In genomic region chr16:56006798-56007197, GRCm38 (mm10) we compare ENCODE assay signal across 26 mouse cellular contexts. TPM values are rescaled to one million over a fixed set of nuclear protein-coding genes. Genes with fewer than 3 reads are reported as not detected.
DNase-seq lines count a peak whose midpoint lies in the region; ATAC-seq and TF ChIP-seq lines count a peak whose summit lies in the region.
"Had no signal": no experiment of that assay in that cellular context is flagged by ENCODE, and none has a peak within 500 bp of the region (broad histone marks: within the 10 kb centered on the region; RNA-seq: fewer than 3 reads in every experiment).

No protein-coding gene starts in this region.

- H3K9ac ChIP-seq in midbrain, embryonic 11.5 days (ENCODE audit: low read length), result no peak overlapping the region
- no peak overlapping the region for H3K9ac ChIP-seq in midbrain, embryonic 13.5 days (replicated peaks)
- H3K9ac ChIP-seq: forebrain, embryonic 13.5 days; heart, embryonic 12.5 days; heart, embryonic 15.5 days; hindbrain, embryonic 13.5 days had no signal

- no peak overlapping the region for H3K4me2 ChIP-seq in midbrain, embryonic 11.5 days
- no peak overlapping the region for H3K4me2 ChIP-seq in midbrain, embryonic 13.5 days (replicated peaks)
- H3K4me2 ChIP-seq: forebrain, embryonic 13.5 days; heart, embryonic 12.5 days; heart, embryonic 15.5 days; hindbrain, embryonic 13.5 days had no signal

- no peak for TF ChIP-seq POLR2A in cortical plate, adult 2 months (IDR thresholded peaks at IDR 0.05; ENCODE audit: extremely low read depth, insufficient read depth, low read length)

- 95% methylated on average over 11 of the region's 11 CpGs for WGBS in midbrain, embryonic 11.5 days
- 97% methylated on average over 11 of the region's 11 CpGs for WGBS in midbrain, embryonic 13.5 days

- no peaks in the 10 kb centered on the region for H3K27me3 ChIP-seq in midbrain, embryonic 11.5 days (ENCODE audit: control insufficient read depth, insufficient read depth, low read length)
- no peaks in the 10 kb centered on the region for H3K27me3 ChIP-seq in midbrain, embryonic 13.5 days
- H3K27me3 ChIP-seq: forebrain, embryonic 13.5 days; heart, embryonic 12.5 days; heart, embryonic 15.5 days; hindbrain, embryonic 13.5 days had no signal

- ATAC-seq in midbrain, embryonic 11.5 days (ENCODE audit: low FRiP score), result no peak
- ATAC-seq in midbrain, embryonic 13.5 days, result no peak
- ATAC-seq: CD4-positive, CD25-positive, alpha-beta regulatory T cell, adult 4 months; forebrain, embryonic 13.5 days; forebrain, embryonic 16.5 days; hindbrain, embryonic 16.5 days had no signal

- H3K27ac ChIP-seq in layer of hippocampus, adult 2 months, result peak overlapping the region; percentile 46; the same call in 1 of the 2 replicates
- H3K27ac ChIP-seq in midbrain, embryonic 11.5 days (ENCODE audit: low read depth, low read length), result no peak overlapping the region
- H3K27ac ChIP-seq in midbrain, embryonic 13.5 days, result no peak overlapping the region
- 0 out of 2 replicates have a peak overlapping the region, but pooled peaks have one; percentile 15 for H3K27ac ChIP-seq in cortical plate, adult 2 months (ENCODE audit: insufficient read depth, low read length)
- H3K27ac ChIP-seq: forebrain, embryonic 10.5 days; forebrain, embryonic 13.5 days; gastrocnemius, adult 2 months; heart, embryonic 15.5 days; hindbrain, embryonic 10.5 days; hindbrain, embryonic 13.5 days had no signal

- no peak overlapping the region for H3K4me3 ChIP-seq in layer of hippocampus, adult 2 months
- H3K4me3 ChIP-seq in midbrain, embryonic 11.5 days (ENCODE audit: low read depth, low read length), result no peak overlapping the region
- H3K4me3 ChIP-seq in midbrain, embryonic 13.5 days (replicated peaks), result no peak overlapping the region
- no peak overlapping the region for H3K4me3 ChIP-seq in cortical plate, adult 2 months (ENCODE audit: insufficient read depth, low read length)
- H3K4me3 ChIP-seq: forebrain, embryonic 10.5 days; forebrain, embryonic 13.5 days; gastrocnemius, adult 2 months; heart, embryonic 12.5 days; heart, embryonic 15.5 days; hindbrain, embryonic 10.5 days; hindbrain, embryonic 13.5 days had no signal

- no peaks in the 10 kb centered on the region for H3K4me1 ChIP-seq in midbrain, embryonic 11.5 days (ENCODE audit: control insufficient read depth, insufficient read depth, low read length)
- no peaks in the 10 kb centered on the region for H3K4me1 ChIP-seq in midbrain, embryonic 13.5 days (replicated peaks)
- peaks cover 4% of the 10 kb centered on the region for H3K4me1 ChIP-seq in cortical plate, adult 2 months (ENCODE audit: control insufficient read depth, insufficient read depth, low read length)
- H3K4me1 ChIP-seq: forebrain, embryonic 10.5 days; forebrain, embryonic 13.5 days; heart, embryonic 12.5 days; heart, embryonic 15.5 days; hindbrain, embryonic 10.5 days; hindbrain, embryonic 13.5 days had no signal

- DNase-seq in layer of hippocampus, adult 2 months (ENCODE audit: low spot score in 2 of 2), result no peak
- no peak for DNase-seq in layer of hippocampus, postnatal 10 days (ENCODE audit: low spot score in 2 of 2)
- peak; percentile 45 for DNase-seq in midbrain, embryonic 11.5 days (ENCODE audit: low spot score, missing footprints)
- DNase-seq in thymus, adult 18-20 months, result no peak
- DNase-seq: adrenal gland, adult 2 months; adrenal gland, postnatal 14 days; cerebellum, adult 11-12 months; cerebellum, adult 8-10 months; cerebellum, postnatal 10 days; cerebellum, postnatal 36 days; gastrocnemius, adult 2 months; gastrocnemius, postnatal 14 days; heart, adult 11 months; heart, postnatal 10 days; heart, postnatal 36 days had no signal

- TF ChIP-seq CTCF in layer of hippocampus, adult 2 months (conservative IDR thresholded peaks at IDR 0.05), result no peak
- TF ChIP-seq CTCF in cortical plate, adult 2 months (IDR thresholded peaks at IDR 0.05; ENCODE audit: extremely low read depth, insufficient read depth, low read length), result no peak

- peaks cover 3% of the 10 kb centered on the region; the same call in 1 of the 2 replicates for H3K36me3 ChIP-seq in midbrain, embryonic 11.5 days (ENCODE audit: control insufficient read depth, insufficient read depth, low read length)
- H3K36me3 ChIP-seq in midbrain, embryonic 13.5 days, result peaks cover 57% of the 10 kb centered on the region

- H3K9me3 ChIP-seq in midbrain, embryonic 11.5 days (ENCODE audit: control insufficient read depth, low read length), result no peaks in the 10 kb centered on the region
- H3K9me3 ChIP-seq in midbrain, embryonic 13.5 days, result no peaks in the 10 kb centered on the region
- H3K9me3 ChIP-seq: forebrain, embryonic 10.5 days; forebrain, embryonic 13.5 days; heart, embryonic 12.5 days; heart, embryonic 15.5 days; hindbrain, embryonic 10.5 days; hindbrain, embryonic 13.5 days had no signal

RNA-seq across cellular contexts. Expression of gene Pcnp, which starts 22.7 kb away (rescaled TPM):
- 100 to 1,000 TPM; 145 to 161 TPM for total RNA-seq in layer of hippocampus, adult 2 months (2021)
- total RNA-seq in layer of hippocampus, postnatal 10 days (2021), result 100 to 1,000 TPM; 122 to 132 TPM
- polyA plus RNA-seq in midbrain, embryonic 11.5 days (2014; fragmentation: Nextera tagmentation; extraction: Ambion mirVana), result 384 and 403 TPM in 2 replicates
- polyA plus RNA-seq in midbrain, embryonic 13.5 days (2015; fragmentation: Nextera tagmentation; extraction: Ambion mirVana), result 259 and 279 TPM in 2 replicates
- 129 and 130 TPM in 2 replicates for polyA plus RNA-seq in cortical plate, adult 2 months (2012; rRNA removed)

RNA-seq across cellular contexts. Expression of gene Trmt10c, which starts 30.8 kb away (rescaled TPM):
- total RNA-seq in layer of hippocampus, adult 2 months (2021), result 1 to 10 TPM; 9.3 to 10.0 TPM
- total RNA-seq in layer of hippocampus, postnatal 10 days (2021), result 10 to 100 TPM; 10.3 to 10.9 TPM
- 31.3 and 33.3 TPM in 2 replicates for polyA plus RNA-seq in midbrain, embryonic 11.5 days (2014; fragmentation: Nextera tagmentation; extraction: Ambion mirVana)
- polyA plus RNA-seq in midbrain, embryonic 13.5 days (2015; fragmentation: Nextera tagmentation; extraction: Ambion mirVana), result 23.2 and 23.8 TPM in 2 replicates
- 5.7 and 6.0 TPM in 2 replicates for polyA plus RNA-seq in cortical plate, adult 2 months (2012; rRNA removed)

RNA-seq across cellular contexts. Expression of gene Zbtb11, which starts 33.1 kb away (rescaled TPM):
- 10 to 100 TPM; 49.6 to 52.3 TPM for total RNA-seq in layer of hippocampus, adult 2 months (2021)
- total RNA-seq in layer of hippocampus, postnatal 10 days (2021), result 10 to 100 TPM; 30.3 to 32.1 TPM
- 15.9 TPM in 2 replicates for polyA plus RNA-seq in midbrain, embryonic 11.5 days (2014; fragmentation: Nextera tagmentation; extraction: Ambion mirVana)
- polyA plus RNA-seq in midbrain, embryonic 13.5 days (2015; fragmentation: Nextera tagmentation; extraction: Ambion mirVana), result 21.2 and 21.4 TPM in 2 replicates
- 25.8 and 26.7 TPM in 2 replicates for polyA plus RNA-seq in cortical plate, adult 2 months (2012; rRNA removed)

RNA-seq across cellular contexts. Expression of gene Rpl24, which starts 40.7 kb away (rescaled TPM):
- total RNA-seq in layer of hippocampus, adult 2 months (2021), result 100 to 1,000 TPM; 399 to 405 TPM
- total RNA-seq in layer of hippocampus, postnatal 10 days (2021), result 100 to 1,000 TPM; 450 to 460 TPM
- 842 and 869 TPM in 2 replicates for polyA plus RNA-seq in midbrain, embryonic 11.5 days (2014; fragmentation: Nextera tagmentation; extraction: Ambion mirVana)
- polyA plus RNA-seq in midbrain, embryonic 13.5 days (2015; fragmentation: Nextera tagmentation; extraction: Ambion mirVana), result 616 and 636 TPM in 2 replicates
- polyA plus RNA-seq in cortical plate, adult 2 months (2012; rRNA removed), result 435 and 439 TPM in 2 replicates

RNA-seq across cellular contexts. Expression of gene Senp7, which starts 41.3 kb away (rescaled TPM):
- 10 to 100 TPM; 42.3 to 53.5 TPM for total RNA-seq in layer of hippocampus, adult 2 months (2021)
- total RNA-seq in layer of hippocampus, postnatal 10 days (2021), result 10 to 100 TPM; 49.3 to 53.4 TPM
- 37.4 and 42.8 TPM in 2 replicates for polyA plus RNA-seq in midbrain, embryonic 11.5 days (2014; fragmentation: Nextera tagmentation; extraction: Ambion mirVana)
- polyA plus RNA-seq in midbrain, embryonic 13.5 days (2015; fragmentation: Nextera tagmentation; extraction: Ambion mirVana), result 65.1 and 73.7 TPM in 2 replicates
- polyA plus RNA-seq in cortical plate, adult 2 months (2012; rRNA removed), result 25.1 and 25.2 TPM in 2 replicates

Comparison
In these comparisons a context has a peak if more than half of its experiments do, and no peak if none do; other contexts are left out.
1. H3K27ac ChIP-seq: peak in layer of hippocampus, adult 2 months (single experiment) and cortical plate, adult 2 months (single experiment); none in midbrain, embryonic 11.5 days (single experiment) and midbrain, embryonic 13.5 days (single experiment).